Mouse (Mus musculus): Measurements from ENCODE around the gene Rorc.

Rorc gene

GRCm38 (mm10) chr3:94372641-94373040, at the start of gene Rorc:
Gene Rorc (plus strand): TSS chr3:94372794.
- peak; percentile 71 for DNase-seq (ENCODE audit: low spot score)

DNA sequence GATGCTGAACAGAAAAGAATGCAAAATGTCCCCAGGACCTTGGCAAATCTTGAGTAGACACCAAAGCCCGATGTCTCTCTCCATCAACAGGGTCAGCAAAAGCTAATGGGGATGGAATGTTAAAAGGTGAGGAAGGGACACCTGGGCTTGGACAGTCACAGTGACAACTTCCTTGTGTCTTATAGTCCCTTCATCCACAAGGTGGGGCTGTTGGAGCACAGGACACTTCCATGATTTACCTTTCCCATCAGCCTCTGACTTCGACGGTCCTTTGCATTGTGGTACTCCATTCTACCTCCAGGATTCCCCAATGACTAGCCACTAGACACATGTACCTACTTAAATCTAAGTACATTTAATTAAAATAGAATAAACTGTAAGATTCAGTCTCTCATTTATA, 43.9 kb upstream of the Rorc start:
- DNase-seq (ENCODE audit: low spot score): peak; percentile 42

DNA sequence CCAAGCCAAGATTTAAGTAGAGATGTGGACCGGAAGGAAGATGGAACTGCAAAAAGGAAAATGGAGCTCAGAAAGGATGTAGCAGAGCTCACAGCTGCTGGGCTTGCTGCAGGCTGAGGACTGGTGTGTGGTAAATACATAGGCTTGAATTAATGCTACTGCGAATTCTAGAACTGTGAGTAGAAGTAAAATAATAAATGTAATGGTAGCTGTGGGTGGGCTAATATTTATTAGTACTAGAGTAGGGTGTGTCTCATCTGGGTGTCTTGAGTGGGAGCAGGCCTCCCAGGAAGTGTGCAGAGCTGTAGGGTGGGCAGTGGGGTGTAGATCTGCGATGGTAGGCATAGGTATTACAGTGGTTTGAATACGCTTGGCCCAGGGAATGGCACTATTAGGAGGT, 38.2 kb upstream of the Rorc start:
- DNase-seq (ENCODE audit: low spot score): no peak

- no peak for DNase-seq (ENCODE audit: low spot score)
These were observed 34.1 kb upstream of the Rorc start for GRCm38 (mm10) chr3:94338522-94338921.

- DNase-seq (ENCODE audit: low spot score): peak; percentile 67
These were observed 30.6 kb upstream of the Rorc start, which contains the start of gene Them5 for GRCm38 (mm10) chr3:94341959-94342422. Gene Them5 (plus strand): TSS chr3:94342099.

DNA sequence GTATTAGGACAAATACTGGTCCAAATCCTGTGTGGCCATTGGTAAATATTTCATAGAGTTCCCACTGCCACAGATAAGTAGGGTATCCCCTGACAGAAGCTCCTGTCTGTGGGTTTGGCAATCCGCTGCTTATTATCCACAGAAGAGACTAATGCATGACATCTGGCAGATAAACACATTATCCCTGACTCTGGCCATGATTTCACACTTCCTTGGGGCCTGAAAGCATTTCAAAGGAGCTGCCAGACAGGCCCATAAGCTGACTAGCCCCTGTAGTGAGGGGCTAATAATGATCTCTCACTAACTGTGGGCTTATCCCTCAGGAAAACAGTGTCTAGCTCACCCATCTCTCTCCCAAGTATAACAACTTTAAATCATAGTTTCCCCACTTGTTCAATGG, 30.0 kb upstream of the Rorc start:
- DNase-seq (ENCODE audit: low spot score): peak; percentile 63

- DNase-seq (ENCODE audit: low spot score): no peak
These were observed 28.4 kb upstream of the Rorc start for GRCm38 (mm10) chr3:94344182-94344581.

GRCm38 (mm10) chr3:94344897-94345296, 27.7 kb upstream of the Rorc start:
- DNase-seq (ENCODE audit: low spot score): no peak

- DNase-seq (ENCODE audit: low spot score): no peak
These were observed 24.4 kb upstream of the Rorc start for GRCm38 (mm10) chr3:94348146-94348545.

GRCm38 (mm10) chr3:94360812-94361211, 11.8 kb upstream of the Rorc start:
- DNase-seq (ENCODE audit: low spot score): peak; percentile 89

- DNase-seq (ENCODE audit: low spot score): no peak
These were observed 10.5 kb upstream of the Rorc start, which contains the start of gene C2cd4d for GRCm38 (mm10) chr3:94362138-94362537. Gene C2cd4d (plus strand): TSS chr3:94362438.

- no peak for DNase-seq (ENCODE audit: low spot score)
These were observed 9.1 kb upstream of the Rorc start for GRCm38 (mm10) chr3:94363291-94364153.

DNA sequence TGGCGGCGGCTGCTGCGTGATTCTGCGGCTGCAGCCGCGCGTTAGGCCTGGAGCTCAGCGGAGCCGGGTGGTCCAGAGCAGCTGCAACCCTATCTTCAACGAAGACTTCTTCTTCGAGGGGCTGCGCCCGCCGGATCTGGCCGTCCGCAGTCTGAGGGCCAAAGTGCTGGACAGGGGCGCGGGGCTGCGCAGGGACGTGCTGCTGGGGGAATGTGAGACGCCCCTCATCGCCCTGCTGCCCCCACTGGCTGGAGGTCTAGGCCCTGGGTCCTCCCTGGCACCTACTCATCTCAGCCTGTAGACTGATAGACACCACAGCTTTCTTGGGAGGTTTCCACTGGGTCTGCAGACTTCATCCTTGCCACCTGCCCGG, 8.5 kb upstream of the Rorc start:
- DNase-seq (ENCODE audit: low spot score): no peak

- peak; percentile 85 for DNase-seq (ENCODE audit: low spot score)
These were observed 5.8 kb upstream of the Rorc start for GRCm38 (mm10) chr3:94366761-94367160.

GRCm38 (mm10) chr3:94367511-94367910, 5.1 kb upstream of the Rorc start:
- no peak for DNase-seq (ENCODE audit: low spot score)

GRCm38 (mm10) chr3:94368631-94369030, 4.0 kb upstream of the Rorc start:
- no peak for DNase-seq (ENCODE audit: low spot score)

GRCm38 (mm10) chr3:94369709-94370108, 2.9 kb upstream of the Rorc start:
- DNase-seq (ENCODE audit: low spot score): no peak

DNA sequence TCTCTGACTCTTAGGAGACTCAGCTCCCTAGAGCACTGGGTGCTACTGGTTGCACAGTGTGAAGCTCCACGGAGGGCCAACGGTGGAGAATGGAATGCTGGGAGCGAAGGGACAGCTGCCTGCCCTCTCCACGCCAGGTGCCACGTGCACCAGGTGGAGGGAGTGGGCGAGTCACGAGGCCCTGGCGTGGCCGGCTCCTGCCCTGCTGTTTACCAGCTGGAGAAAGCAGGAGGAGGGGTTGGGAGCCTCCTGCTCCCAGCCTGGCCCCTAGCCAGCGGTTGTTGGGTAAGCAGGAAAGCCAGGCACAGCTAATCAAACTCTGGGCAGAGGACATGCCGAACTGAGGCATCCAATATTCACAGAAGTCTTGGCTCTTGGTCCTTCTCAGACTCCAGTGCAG, 957 bp upstream of the Rorc start:
- DNase-seq (ENCODE audit: low spot score): peak; percentile 96

DNA sequence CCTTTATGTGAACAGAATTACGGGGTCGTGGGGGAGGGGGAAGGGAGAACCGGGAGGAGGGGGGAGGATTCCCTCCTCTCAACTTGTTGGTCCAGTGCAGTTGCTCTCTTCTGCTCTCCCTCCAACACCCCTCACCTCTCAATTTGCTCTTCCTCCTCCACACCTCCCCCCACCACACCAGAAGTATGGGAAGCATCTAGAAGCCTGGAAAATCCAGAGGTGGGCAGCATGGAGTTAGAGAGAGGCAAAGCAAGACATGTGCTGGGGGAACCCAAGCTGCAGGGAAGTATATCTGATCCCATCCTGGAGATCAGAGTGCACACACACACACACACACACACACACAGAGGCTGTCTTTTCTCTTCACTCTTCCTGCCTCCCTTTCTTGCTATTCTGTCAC, 556 bp upstream of the Rorc start:
- no peak for DNase-seq (ENCODE audit: low spot score)

DNA sequence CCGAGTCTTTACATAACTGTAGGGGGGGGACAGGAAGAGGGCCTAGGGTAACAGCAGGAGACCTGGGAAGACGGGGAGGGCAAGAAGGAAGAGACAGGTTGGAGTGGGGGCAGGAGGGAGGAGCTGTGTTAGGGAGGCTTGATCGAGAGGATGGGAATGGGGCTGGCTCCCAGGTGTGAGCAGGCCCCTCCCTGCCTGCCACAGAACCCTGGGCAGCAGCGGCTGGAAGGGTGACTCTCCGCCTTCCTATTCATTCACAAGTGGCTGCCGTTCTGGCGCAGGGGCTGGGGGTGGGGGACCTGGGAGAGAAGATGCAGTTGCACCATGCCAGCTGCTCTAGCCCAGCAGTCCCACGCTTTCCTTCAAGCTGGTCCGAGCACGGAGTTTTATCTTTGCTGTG, 496 bp downstream of the Rorc start:
- peak; percentile 54 for DNase-seq (ENCODE audit: low spot score)

DNA sequence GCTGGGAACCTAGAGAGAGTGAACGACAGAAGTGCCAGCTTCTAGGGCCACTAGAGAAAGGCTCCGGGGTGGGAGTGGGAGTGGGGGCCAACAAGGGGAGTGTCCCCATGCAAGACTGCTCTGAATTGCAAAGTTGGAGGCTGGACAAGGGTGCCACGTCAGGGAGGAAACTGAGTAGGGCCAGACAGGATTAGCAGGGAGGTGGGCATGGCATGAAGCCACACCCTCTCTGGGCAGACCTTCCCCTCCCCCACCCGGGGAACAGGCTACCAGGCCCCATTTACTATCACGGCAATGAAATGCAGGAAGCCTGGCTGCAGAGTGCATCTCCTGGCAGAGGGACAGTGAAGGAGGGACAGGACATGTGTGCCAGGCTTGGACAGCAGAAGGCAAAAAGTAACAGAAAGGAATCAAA, 1.0 kb downstream of the Rorc start:
- DNase-seq (ENCODE audit: low spot score): peak; percentile 87

DNA sequence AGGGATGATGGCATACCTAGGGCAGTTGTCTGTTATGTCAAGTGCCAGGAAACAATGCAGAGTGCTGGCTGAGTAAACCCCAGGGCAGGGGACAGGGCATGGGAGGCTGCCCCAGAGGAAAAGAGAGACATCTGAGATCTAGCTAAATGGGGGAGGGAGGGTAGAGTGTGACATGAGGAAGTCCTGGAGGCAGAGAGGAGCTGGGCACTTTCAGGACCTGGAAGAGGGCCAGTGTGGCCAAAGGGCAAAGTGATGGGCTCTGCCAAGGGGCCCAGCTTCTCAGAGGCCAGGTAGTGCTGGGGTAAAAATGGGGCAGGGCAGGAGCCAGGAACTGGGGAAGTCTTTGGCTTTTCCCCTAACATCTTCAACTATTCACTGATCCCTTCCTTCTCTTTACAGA, 2.0 kb downstream of the Rorc start:
- DNase-seq (ENCODE audit: low spot score): no peak

DNA sequence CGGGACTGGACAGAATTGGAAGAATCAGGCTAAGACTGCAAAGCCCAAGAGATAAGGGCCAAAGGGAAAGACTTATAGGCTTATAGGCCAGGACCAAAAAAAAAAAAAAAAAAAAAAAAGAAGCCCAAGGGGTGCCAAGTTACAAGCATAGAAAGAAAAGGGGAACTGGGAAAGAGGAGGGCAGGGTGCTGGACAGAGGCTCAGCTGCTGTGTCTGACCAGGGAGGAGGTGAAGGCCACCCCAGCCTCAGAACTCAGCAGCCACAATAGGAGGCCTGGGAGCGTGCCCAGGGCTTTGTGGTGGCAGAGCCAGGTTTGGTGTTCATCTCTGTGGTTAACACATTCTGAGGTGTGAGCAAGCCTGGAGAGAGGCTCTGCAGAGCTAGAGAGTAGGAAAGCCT, 2.6 kb downstream of the Rorc start:
- no peak for DNase-seq (ENCODE audit: low spot score)

DNA sequence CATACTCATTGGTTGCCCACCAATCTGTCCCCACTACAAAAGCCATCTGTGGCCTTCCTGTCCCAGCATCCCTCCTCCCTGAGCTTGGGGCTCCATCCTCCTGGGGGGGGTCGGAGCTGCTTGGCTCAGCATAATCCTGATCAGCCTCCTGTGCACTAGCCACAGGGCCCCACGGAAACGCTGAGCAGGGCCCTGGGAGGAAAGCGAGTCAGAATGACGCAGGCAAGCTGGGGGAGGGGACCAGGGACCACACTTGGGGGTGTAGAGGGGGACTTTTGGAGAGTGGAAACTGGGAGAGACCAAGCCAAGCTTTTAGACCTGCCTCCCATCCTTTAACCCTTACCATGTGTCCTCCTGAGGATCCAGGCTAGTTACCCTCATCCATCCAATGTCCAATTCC, 3.3 kb downstream of the Rorc start:
- no peak for DNase-seq (ENCODE audit: low spot score)
